Mouse (Mus musculus) left cerebral cortex, adult 2 months (tissue): ENCODE data around the gene Mb21d2. TPM values are rescaled to one million over a fixed set of nuclear protein-coding genes. Genes with fewer than 3 reads are reported as not detected.
A peak's percentile ranks its signal among the peaks of the same experiment; 100 is the strongest.

Experiments
- DNase-seq, 2 experiments: peaks; one replicate each; pipeline ENCODE4 v3.0.0; 2021 to 2022; ENCODE audit warnings: low spot score in 2 of 2, mixed read lengths in 1 of 2; ENCODE audit errors: extremely low spot score in 1 of 2
- H3K27ac ChIP-seq: fragments of 200-600 bp; 2 replicates; pipeline ENCODE4 v1.8.1; 2022
- H3K4me3 ChIP-seq: fragments of 200-600 bp; 2 replicates; pipeline ENCODE4 v1.8.1; 2022
- CTCF ChIP-seq: fragments of 200-600 bp; IDR thresholded peaks from 2 replicates; pipeline ENCODE4 v1.8.1; 2022; ENCODE audit warnings: antibody characterized with exemption, mild to moderate bottlenecking, moderate library complexity
- intact Hi-C: fragments of 180-260 bp; cut with DNase I; formaldehyde crosslinking; loops from one replicate; pipeline ENCODE4 v1.15.1; 2025
- total RNA-seq, 2 experiments: library from RNA; stranded (reverse); gene quantifications; 2 replicates each; pipeline ENCODE4 v1.2.3; 2021

Mb21d2 gene
- total RNA-seq, 2 experiments from 2014 or later = 37.9 to 39.0 TPM

DNA sequence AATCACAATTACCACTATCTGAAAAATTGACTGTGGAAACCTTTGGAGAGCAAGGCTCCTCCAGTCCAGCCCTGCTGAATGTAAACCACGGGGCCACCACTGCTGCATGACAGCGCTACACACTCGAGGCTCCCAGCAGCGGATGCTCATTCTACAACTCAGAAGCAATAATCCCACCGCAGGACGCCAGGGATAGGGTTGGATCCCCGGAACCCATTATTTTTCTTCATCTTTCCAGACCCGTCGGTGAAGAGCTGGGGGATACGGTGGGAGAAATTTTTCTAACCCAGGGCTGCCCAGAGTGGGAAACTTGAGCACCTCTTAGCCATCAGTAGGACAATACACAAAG is 1.0 kb downstream of the Mb21d2 start:
- peak overlapping the region; percentile 96 for H3K4me3 ChIP-seq
- TF ChIP-seq CTCF = peak; percentile 16
- H3K27ac ChIP-seq = peak overlapping the region; percentile 97
- intact Hi-C loops = loop anchor here (5.0 kb wide), 5 partner anchors 46 to 634 kb away; no protein-coding TSS in a partner anchor
- DNase-seq = peak; percentile 20 to 28

DNA sequence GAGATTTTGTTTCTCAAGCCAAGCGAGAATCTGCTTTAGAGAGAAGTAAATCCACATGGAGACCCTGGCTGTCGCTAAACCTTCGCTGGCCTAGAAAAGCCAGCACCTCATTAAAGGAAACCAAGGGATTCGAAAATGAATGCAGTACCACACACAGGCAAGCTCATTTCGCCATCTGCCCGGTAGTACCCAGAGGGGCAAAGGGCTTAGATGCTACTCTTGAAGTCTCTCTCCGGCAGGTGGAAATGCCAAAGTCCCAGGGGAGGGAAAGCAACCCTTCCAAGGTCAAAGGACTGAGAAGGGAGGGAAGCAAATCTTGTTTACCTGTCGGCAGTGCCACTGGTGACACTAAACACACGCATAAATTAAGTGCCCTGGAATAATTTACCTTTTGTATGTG is 2.1 kb downstream of the Mb21d2 start:
- H3K4me3 ChIP-seq = peak overlapping the region; percentile 96
- no peak for TF ChIP-seq CTCF
- intact Hi-C loops = loop anchor here (5.0 kb wide), 5 partner anchors 45 to 635 kb away; no protein-coding TSS in a partner anchor
- DNase-seq = no peak
- no peak overlapping the region for H3K27ac ChIP-seq

DNA sequence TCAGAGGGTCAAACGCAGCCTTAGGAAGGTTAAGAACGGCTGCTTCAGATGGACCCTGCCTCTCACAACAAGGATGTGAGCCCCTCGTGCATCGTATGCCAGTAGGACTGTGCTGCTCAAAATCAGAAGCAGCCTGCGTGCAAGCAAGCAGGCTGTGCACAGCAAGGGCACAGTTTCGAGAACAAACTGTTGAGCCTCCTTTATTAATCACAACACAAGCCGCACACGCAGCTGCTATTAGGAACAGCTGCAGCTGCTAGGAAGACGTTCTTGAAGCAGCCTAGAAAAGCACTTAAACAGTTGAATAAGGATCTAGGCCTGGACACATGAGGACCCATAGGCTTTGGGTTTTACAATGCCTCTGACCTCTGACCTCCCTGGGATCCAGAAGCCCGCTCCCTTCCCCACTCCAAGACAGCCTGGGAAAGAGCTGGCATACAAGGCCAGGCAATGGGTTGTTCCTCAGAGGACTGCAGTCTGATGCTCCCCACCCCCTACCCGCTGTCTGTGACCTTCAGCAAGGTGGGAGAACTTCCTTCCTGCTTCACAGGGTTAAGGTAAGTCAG is 10.1 kb downstream of the Mb21d2 start:
- no peak for TF ChIP-seq CTCF
- intact Hi-C loops = no loop called here
- DNase-seq = no peak
- H3K4me3 ChIP-seq = no peak overlapping the region
- H3K27ac ChIP-seq = no peak overlapping the region

DNA sequence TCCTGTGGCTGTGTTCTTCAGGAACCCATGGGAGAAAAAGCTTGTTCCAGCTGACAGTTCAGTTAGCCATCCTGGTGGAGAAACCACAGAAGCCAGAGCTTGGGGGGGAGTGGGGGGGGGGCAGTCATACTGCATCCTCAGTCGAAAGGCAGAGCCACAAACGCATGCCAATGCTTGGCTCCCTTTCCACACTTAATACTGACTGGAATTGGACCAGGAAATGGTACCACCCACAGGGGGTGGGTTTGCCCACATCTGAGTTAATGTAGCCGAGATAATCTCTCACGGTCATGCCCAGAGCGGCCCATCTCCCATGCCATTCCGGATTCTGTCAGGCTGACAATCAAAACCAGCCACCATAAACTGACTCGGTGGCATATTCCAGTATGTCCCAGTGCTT is 14.1 kb downstream of the Mb21d2 start:
- no peak overlapping the region for H3K27ac ChIP-seq
- TF ChIP-seq CTCF = no peak
- H3K4me3 ChIP-seq = no peak overlapping the region
- no peak for DNase-seq
- intact Hi-C loops = no loop called here

DNA sequence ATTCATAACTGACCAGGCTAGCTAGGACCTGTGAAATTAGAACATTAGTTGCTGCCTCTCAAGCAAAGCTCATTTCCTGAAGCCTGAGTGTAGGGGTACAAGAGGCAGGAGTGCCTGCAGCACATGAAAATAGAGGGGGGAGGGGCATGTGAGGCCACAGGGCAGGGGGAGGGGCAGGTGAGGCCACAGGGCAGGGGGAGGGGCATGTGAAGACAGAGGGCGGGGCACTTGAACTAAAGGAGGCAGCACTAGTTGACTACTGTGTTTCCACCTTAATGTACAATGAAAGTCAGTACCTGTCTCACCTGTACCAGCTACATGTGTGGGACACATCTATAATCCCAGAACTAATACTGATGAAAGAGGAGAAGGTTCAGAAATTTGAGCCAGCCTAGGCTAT is 14.8 kb downstream of the Mb21d2 start:
- intact Hi-C loops = no loop called here
- Histone ChIP-seq H3K4me3 (no peak overlapping the region), H3K27ac (no peak overlapping the region)
- TF ChIP-seq CTCF = no peak
- no peak for DNase-seq

DNA sequence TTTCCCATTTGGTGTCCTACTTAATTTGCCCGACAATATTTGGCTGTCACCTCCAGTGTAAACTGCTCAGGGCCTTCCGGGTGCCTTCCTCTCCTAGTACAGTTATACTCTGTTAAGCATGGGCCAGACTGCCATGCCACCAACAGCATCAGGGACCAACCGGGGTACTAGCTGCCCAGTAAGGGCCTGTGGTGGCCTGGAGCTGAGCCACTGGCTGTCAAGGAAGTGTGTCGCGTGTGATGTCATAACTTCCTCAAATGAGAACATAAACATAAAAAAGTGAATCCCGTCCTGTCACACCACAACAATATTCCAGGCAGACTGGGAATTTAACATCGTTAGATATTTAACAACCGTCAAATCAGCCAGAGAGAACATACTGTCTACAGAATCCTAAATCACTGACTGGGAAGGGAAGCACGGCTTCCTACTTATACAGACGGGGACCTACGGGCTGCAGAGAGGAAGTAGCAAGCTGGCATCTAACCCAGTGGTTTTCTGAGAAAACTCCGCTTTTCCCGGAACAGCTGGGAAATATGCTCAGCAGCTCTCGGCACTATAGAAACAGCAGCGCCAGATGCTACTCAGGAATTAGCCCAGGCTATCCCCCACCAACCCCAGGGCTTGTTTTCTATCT is 17.9 kb downstream of the Mb21d2 start:
- Histone ChIP-seq H3K4me3 (no peak overlapping the region), H3K27ac (no peak overlapping the region)
- intact Hi-C loops = no loop called here
- TF ChIP-seq CTCF = no peak
- no peak for DNase-seq

DNA sequence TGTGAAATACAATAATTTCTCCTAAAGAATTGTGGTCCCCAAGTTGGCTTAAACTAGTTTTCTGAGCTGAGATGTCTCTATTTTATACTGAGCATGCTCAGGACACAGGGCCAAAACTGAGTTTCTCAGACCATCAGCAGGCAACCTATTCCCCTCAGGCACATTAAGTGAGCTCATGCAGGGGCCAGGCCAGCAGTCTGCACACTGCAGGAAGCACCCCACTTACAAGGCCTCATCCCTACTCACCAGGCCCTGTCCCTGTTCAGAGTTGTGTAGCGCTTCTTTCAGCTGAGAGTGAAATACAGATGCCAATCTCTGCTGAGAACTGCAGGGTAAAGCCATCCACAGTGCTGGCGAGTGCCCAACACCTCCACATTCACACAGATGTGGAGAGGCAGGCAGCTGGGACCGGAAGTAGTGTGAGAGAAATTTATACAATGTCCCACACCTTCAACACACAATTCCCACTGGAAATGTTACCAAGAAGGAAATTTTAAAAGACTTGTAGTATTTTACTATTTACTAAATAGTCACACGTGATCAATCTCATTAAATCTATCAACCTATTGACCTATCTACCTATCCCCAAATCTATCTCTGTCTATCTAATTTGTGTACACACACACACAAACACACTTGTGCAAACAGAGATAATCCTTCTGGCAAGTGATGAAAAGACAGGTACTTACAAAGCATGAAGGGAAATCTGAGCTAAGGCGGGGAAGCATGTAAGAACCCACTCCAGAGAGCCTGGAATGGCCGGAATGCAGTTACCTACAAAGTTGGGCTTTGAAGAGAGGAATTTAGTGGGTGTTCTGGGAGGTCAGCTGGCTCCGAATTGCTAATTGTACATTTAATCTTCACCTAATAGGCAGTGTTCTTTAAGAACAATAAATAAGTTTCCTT is 22.9 kb downstream of the Mb21d2 start:
- no peak for DNase-seq
- Histone ChIP-seq H3K4me3 (no peak overlapping the region), H3K27ac (no peak overlapping the region)
- no peak for TF ChIP-seq CTCF
- intact Hi-C loops = no loop called here

DNA sequence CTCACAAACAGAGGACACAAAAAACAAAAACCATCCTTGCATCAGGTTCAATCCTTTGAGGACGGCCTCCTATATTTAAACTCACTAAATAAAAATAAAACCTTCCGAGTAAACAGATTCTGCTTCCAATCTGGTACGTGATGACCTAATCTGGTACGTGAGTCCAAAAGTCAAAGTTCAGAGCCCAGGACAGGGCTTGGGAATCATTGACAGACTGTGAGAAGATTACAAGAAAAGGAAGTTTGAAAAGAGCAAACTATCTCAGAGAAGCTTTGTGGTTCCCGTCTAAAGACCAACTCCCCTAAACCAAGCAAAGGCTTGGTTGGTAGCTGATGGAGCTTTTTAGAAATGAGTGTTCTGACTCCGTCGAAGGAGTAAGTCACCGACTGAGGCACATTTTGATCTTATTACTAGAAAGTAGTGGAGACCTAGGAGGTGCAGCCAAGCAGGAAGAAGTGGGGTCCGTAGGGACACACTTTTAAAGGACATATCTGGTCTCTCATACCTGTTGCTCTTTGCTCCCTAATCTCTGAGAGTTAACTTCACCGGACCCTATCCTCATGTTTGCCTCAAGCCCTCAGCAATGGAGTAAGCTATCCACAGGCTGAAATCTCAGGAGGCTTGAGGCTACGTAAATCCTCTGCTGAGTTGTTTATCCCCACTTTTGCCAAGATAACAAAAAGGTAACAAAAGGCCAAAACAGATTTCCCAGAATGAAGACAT is 23.7 kb downstream of the Mb21d2 start:
- Histone ChIP-seq H3K4me3 (no peak overlapping the region), H3K27ac (no peak overlapping the region)
- no peak for TF ChIP-seq CTCF
- intact Hi-C loops = no loop called here
- no peak for DNase-seq

DNA sequence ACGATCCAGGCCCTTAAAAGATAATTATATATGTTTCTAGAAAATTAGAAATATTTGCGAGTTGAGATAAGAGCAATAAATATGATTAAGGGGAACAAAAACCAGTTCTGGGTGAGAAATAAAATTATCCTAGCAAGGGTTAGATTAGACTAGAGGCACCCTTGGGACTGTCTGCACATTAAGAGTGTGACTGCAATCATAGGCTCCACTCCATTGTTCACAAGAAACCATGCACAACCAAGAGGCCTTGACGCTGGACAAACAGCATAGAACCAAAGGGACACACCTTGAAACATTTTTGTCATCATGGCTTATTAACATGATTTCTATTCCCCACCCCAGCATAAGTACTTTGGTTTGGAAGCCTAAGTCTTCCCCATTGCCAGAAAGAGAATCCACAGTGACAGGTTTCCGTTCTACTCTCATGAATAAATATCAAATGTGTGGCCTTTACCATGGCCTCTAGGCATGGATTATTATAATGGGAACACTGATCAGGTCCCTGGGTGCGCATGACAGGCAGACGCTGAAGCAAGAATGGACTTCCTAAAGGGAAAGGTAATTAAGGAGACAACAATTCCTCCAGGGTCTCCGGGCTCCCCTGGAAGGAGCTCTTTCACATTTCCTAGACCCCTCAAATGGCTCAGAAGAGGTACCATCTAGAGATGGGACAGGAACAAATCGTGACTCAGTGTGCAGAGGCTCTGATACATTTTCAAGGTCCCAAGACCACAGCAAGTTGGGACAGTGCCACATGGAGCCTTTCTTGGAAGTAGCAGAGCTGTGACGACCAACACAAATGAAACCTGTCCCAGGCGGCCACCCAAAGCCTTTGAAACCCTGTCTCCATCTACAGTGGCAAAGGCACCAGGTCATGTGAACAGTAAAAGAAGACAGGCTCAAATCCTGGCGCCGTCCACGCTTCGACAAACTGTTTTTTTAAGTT is 26.6 kb downstream of the Mb21d2 start:
- Histone ChIP-seq H3K27ac (no peak overlapping the region), H3K4me3 (no peak overlapping the region)
- intact Hi-C loops = no loop called here
- no peak for DNase-seq
- no peak for TF ChIP-seq CTCF

DNA sequence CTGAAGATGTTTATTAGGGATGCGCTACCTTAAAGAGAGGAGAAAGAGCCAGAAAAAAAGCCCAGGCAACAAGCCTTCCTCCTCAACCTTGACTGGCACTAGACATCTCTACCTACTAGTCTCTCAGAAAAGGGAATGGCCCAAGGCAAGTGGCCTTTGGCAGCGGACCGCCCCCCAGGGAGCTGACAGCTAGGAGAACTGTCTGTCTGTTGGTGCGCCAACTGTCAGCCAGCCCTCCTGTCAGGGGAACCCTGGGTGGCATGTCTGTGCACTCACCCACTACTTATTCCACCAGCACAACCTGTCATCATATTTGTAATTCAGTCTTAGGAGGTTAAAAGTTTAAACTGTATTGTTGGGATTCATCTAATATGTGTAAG is 30.3 kb downstream of the Mb21d2 start:
- no peak for DNase-seq
- intact Hi-C loops = no loop called here
- Histone ChIP-seq H3K4me3 (no peak overlapping the region), H3K27ac (no peak overlapping the region)
- no peak for TF ChIP-seq CTCF
